Mouse (Mus musculus): ENCODE data around the gene Gm21750. TPM values are rescaled to one million over a fixed set of nuclear protein-coding genes. Genes with fewer than 3 reads are reported as not detected.

Gene Gm21750
- not detected in 2 replicates for polyA plus RNA-seq (2012; ENCODE audit: low replicate concordance)

DNA sequence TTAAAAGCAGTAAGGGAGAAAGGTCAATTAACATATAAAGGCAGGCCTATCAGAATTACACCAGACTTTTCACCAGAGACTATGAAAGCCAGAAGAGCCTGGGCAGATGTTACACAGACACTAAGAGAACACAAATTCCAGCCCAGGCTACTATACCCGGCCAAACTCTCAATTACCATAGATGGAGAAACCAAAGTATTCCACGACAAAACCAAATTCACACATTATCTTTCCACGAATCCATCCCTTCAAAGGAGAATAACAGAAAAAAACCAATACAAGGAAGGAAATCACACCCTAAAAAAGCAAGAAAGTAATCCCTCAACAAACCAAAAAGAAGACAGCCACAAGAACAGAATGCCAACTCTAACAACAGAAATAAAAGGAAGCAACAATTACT, at the start of gene Gm21750:
Gene Gm21750, plus strand, starts transcription at position 301 of the 400 bp plus-strand sequence.

Other genes starting within 250 kb of the Gm21750 start
- gene Med4, start 151.2 kb upstream of the Gm21750 start, polyA plus RNA-seq (2012; ENCODE audit: low replicate concordance), result 4.2 and 9.9 TPM in 2 replicates
- 15.4 and 18.7 TPM in 2 replicates for gene Sucla2, start 135.9 kb upstream of the Gm21750 start, polyA plus RNA-seq (2012; ENCODE audit: low replicate concordance)
- gene Nudt15, start 113.0 kb upstream of the Gm21750 start, polyA plus RNA-seq (2012; ENCODE audit: low replicate concordance), result 0.52 and 1.2 TPM in 2 replicates

Data from hematopoietic multipotent progenitor cell, adult 10-12 weeks (in vitro differentiated cells).